Mouse (Mus musculus): ENCODE data around the gene Naa25.
"Not testable (repeated sequence)": the region's sequence is repeated elsewhere in the genome, so short reads cannot be mapped to it uniquely, and the experiment has no call there.

GRCm38 (mm10) chr5:121376972-121377371 is 20.8 kb upstream of the Naa25 start:
- not testable (repeated sequence) for TF ChIP-seq CTCF (IDR thresholded peaks at IDR 0.05; ENCODE audit: low read depth, low read length); GATA1 (IDR thresholded peaks at IDR 0.05; ENCODE audit: borderline replicate concordance, low read length); POLR2AphosphoS5 (IDR thresholded peaks at IDR 0.05; ENCODE audit: insufficient replicate concordance, low read depth, low read length); TAL1 (conservative IDR thresholded peaks at IDR 0.05; ENCODE audit: low read depth, low read length); GATA2 (IDR thresholded peaks at IDR 0.05; ENCODE audit: borderline replicate concordance, low read depth, low read length)
